Mouse (Mus musculus) heart, postnatal 0 days (tissue): ENCODE measurements around the gene Cfap298.

Experiments used
- CTCF ChIP-seq: IDR thresholded peaks from 2 replicates; pipeline ENCODE4 v1.5.1; 2016; ENCODE audit warnings: antibody characterized with exemption, control low read depth, low read depth
- EP300 ChIP-seq: IDR thresholded peaks from 2 replicates; pipeline ENCODE4 v1.6.1; 2016; ENCODE audit warnings: antibody characterized with exemption, low read depth

- no peak for TF ChIP-seq CTCF
- no peak for TF ChIP-seq EP300
Measured at GRCm38 (mm10) chr16:90924606-90925370, 10.1 kb downstream of the Cfap298 start.
